Mouse (Mus musculus) G1E (cell line): Measurements from ENCODE around the gene Pik3c2b.

Experiments
- CTCF ChIP-seq: IDR thresholded peaks from 2 replicates; pipeline ENCODE4 v1.5.1; 2012; ENCODE audit warnings: low read depth, low read length, inconsistent platforms, mixed read lengths
- GATA1 ChIP-seq: IDR thresholded peaks from 2 replicates; pipeline ENCODE4 v1.6.1; 2012; ENCODE audit warnings: borderline replicate concordance, low read length, inconsistent platforms, mixed read lengths
- GATA2 ChIP-seq: IDR thresholded peaks from 2 replicates; pipeline ENCODE4 v1.6.1; 2012; ENCODE audit warnings: low read depth, low read length, inconsistent platforms, borderline replicate concordance

DNA sequence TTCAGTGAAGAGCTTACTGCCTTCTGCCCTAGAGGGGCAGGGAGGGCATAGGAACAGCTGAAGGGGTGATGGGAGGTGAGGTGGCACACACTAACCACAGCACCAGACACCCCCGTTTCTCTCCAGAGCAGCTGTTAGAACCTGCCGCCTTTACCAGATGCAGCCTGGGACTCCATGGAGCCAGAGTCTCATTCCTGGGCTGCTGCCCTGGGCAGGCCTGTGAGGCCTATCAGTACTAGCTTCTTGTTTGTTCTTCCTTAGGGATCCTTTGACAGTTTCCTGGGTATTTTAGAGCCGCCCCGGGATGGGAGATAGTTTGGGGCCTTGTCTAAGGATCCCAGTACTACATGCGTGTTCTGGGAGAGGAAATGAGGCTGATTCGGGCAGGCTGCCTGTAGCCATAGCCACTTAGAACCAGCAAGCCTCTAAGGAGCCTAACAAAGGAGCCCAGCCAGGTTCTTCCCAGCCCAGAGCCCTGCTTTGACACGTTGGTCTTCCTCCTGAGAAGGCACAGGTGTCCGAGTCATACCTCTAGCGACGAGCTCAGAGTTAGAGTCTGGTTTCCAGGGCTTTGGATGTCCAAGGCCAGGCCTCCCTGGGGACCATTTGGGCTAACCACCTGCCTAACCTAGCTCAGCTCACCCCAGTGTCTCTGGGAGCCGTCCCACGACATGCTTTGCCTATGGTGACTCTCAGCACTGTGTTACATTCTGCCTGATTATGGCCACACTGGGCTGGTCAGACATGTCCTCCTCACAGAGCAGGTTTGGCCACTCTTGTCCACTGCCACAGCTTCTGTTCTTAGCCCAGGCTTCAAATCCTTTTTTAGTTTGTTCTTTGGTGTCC lies 24.0 kb downstream of the Pik3c2b start:
- TF ChIP-seq GATA2: no peak
- TF ChIP-seq GATA1: no peak
- no peak for TF ChIP-seq CTCF
